Mouse (Mus musculus) stomach, postnatal 0 days (tissue): Measurements from ENCODE around the gene Smc3.

Source experiments
- CTCF ChIP-seq: IDR thresholded peaks from 2 replicates; pipeline ENCODE4 v1.5.1; 2016; ENCODE audit warnings: antibody characterized with exemption, low read depth, mild to moderate bottlenecking, moderate library complexity
- EP300 ChIP-seq: optimal IDR thresholded peaks from 2 replicates; pipeline ENCODE3; 2016; ENCODE audit warnings: antibody characterized with exemption

- TF ChIP-seq EP300 (no peak), CTCF (no peak)
Measured at GRCm38 (mm10) chr19:53694020-53694419, 93.8 kb downstream of the Smc3 start.
